Mouse (Mus musculus): ENCODE measurements around the gene Scaf1.

- no peak for TF ChIP-seq CTCF (IDR thresholded peaks at IDR 0.05; ENCODE audit: low read depth)
- TF ChIP-seq EP300 (IDR thresholded peaks at IDR 0.05; ENCODE audit: low read depth), result no peak
Observed at GRCm38 (mm10) chr7:45053117-45053930, 37.2 kb upstream of the Scaf1 start.

Measured in liver, embryonic 14.5 days (tissue).